11 mouse cellular contexts compared by ENCODE assay signal in the genomic region with DNA sequence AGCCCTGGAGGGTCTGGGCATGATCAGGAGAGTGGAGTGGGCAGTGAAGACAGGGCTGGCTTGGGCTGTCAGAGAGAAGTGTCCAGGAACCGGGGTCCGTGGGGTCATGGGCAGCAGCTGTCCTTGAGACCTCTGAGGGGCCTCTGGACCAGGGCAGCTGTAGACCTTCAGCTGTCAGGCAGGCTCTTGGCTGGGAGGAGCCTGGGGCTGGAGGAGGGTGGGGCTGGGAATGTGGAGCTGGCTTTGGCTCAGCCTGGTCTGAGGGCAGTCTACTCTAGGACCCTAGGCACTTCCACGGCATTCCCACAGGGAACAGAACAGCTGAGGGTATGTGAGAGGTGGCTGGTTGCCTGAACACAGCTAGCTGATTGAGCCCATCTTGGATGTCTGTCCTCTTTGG. TPM values are rescaled to one million over a fixed set of nuclear protein-coding genes. Genes with fewer than 3 reads are reported as not detected.
A peak's percentile ranks its signal among the peaks of the same experiment; 100 is the strongest.
DNase-seq lines count a peak whose midpoint lies in the region; ATAC-seq and TF ChIP-seq lines count a peak whose summit lies in the region.
"Had no signal": no experiment of that assay in that cellular context is flagged by ENCODE, and none has a peak within 500 bp of the region (broad histone marks: within the 10 kb centered on the region; RNA-seq: fewer than 3 reads in every experiment).

No protein-coding gene starts in this region.

- peak; percentile 13 for DNase-seq in retina, embryonic 14.5 days (ENCODE audit: low spot score)
- DNase-seq in retina, postnatal 1 day, result no peak
- DNase-seq in urinary bladder, postnatal 36 days (ENCODE audit: low spot score in 2 of 2), result peak; percentile 58 to 65
- DNase-seq in cerebellum, adult 11 months, result no peak
- no peak for DNase-seq in forebrain, postnatal 0 days
- no peak for DNase-seq in frontal cortex, postnatal 14 days (ENCODE audit: low spot score in 2 of 2)

- H3K27ac ChIP-seq in heart, embryonic 12.5 days (ENCODE audit: poor library complexity, severe bottlenecking), result peak overlapping the region; percentile 72
- H3K27ac ChIP-seq in limb, embryonic 13.5 days, result peak overlapping the region; percentile 33; the same call in 1 of the 2 replicates
- H3K27ac ChIP-seq in forebrain, postnatal 0 days (ENCODE audit: low read depth, low read length), result no peak overlapping the region
- H3K27ac ChIP-seq: embryonic facial prominence, embryonic 12.5 days; left cerebral cortex, adult 2 months had no signal

- H3K4me2 ChIP-seq in heart, embryonic 12.5 days, result peak overlapping the region; percentile 43
- no peak overlapping the region for H3K4me2 ChIP-seq in limb, embryonic 13.5 days (replicated peaks)
- H3K4me2 ChIP-seq in forebrain, postnatal 0 days (ENCODE audit: low read depth), result no peak overlapping the region
- H3K4me2 ChIP-seq: embryonic facial prominence, embryonic 12.5 days had no signal

- peaks cover 3% of the 10 kb centered on the region for H3K36me3 ChIP-seq in heart, embryonic 12.5 days
- H3K36me3 ChIP-seq in limb, embryonic 13.5 days, result peaks cover 12% of the 10 kb centered on the region; the same call in 1 of the 2 replicates
- H3K36me3 ChIP-seq in forebrain, postnatal 0 days (ENCODE audit: insufficient read depth), result no peaks in the 10 kb centered on the region

- no peaks in the 10 kb centered on the region for H3K9me3 ChIP-seq in heart, embryonic 12.5 days (replicated peaks)
- no peaks in the 10 kb centered on the region for H3K9me3 ChIP-seq in limb, embryonic 13.5 days
- H3K9me3 ChIP-seq in forebrain, postnatal 0 days (ENCODE audit: low read length), result no peaks in the 10 kb centered on the region
- H3K9me3 ChIP-seq: embryonic facial prominence, embryonic 12.5 days had no signal

- 0% methylated on average over 3 of the region's 3 CpGs for WGBS in heart, embryonic 12.5 days
- WGBS in limb, embryonic 13.5 days, result 22% methylated on average over 3 of the region's 3 CpGs
- WGBS in forebrain, postnatal 0 days, result 79% methylated on average over 3 of the region's 3 CpGs

- H3K9ac ChIP-seq in heart, embryonic 12.5 days, result peak overlapping the region; percentile 55; the same call in 1 of the 2 replicates
- H3K9ac ChIP-seq in limb, embryonic 13.5 days, result no peak overlapping the region
- no peak overlapping the region for H3K9ac ChIP-seq in forebrain, postnatal 0 days
- H3K9ac ChIP-seq: embryonic facial prominence, embryonic 12.5 days had no signal

- no peaks in the 10 kb centered on the region for H3K27me3 ChIP-seq in heart, embryonic 12.5 days (replicated peaks)
- no peaks in the 10 kb centered on the region for H3K27me3 ChIP-seq in limb, embryonic 13.5 days
- no peaks in the 10 kb centered on the region for H3K27me3 ChIP-seq in forebrain, postnatal 0 days (ENCODE audit: insufficient read depth, low read length)
- H3K27me3 ChIP-seq: embryonic facial prominence, embryonic 12.5 days; Patski had no signal

- TF ChIP-seq CTCF in forebrain, postnatal 0 days (IDR thresholded peaks at IDR 0.05; ENCODE audit: low read depth), result no peak

- peaks cover 47% of the 10 kb centered on the region for H3K4me1 ChIP-seq in heart, embryonic 12.5 days (replicated peaks)
- peaks cover 17% of the 10 kb centered on the region for H3K4me1 ChIP-seq in limb, embryonic 13.5 days
- no peaks in the 10 kb centered on the region for H3K4me1 ChIP-seq in forebrain, postnatal 0 days (ENCODE audit: insufficient read depth)

- ATAC-seq in heart, embryonic 12.5 days (ENCODE audit: insufficient number of reproducible peaks, low FRiP score), result peak; percentile 83
- peak; percentile 61; the same call in 1 of the 2 replicates for ATAC-seq in limb, embryonic 13.5 days (ENCODE audit: low FRiP score, low read depth)
- ATAC-seq in forebrain, postnatal 0 days, result no peak
- ATAC-seq: Patski had no signal

- no peak overlapping the region for H3K4me3 ChIP-seq in heart, embryonic 12.5 days
- no peak overlapping the region for H3K4me3 ChIP-seq in limb, embryonic 13.5 days
- no peak overlapping the region for H3K4me3 ChIP-seq in forebrain, postnatal 0 days (ENCODE audit: low read depth, low read length)
- H3K4me3 ChIP-seq: embryonic facial prominence, embryonic 12.5 days; left cerebral cortex, adult 2 months had no signal

RNA-seq across cellular contexts. Expression of gene Cdc42ep2, which starts 10.7 kb away (rescaled TPM):
- 6.5 and 7.3 TPM in 2 replicates for polyA plus RNA-seq in heart, embryonic 12.5 days (2016; fragmentation: Nextera tagmentation; extraction: Ambion mirVana)
- polyA plus RNA-seq in limb, embryonic 13.5 days (2015; fragmentation: Nextera tagmentation; extraction: Ambion mirVana), result 4.7 and 5.3 TPM in 2 replicates
- total RNA-seq in forebrain, postnatal 0 days (2014; rRNA removed), result 13.3 and 18.4 TPM in 2 replicates
- polyA plus RNA-seq in forebrain, postnatal 0 days (2015; fragmentation: Nextera tagmentation; extraction: Ambion mirVana), result 13.5 and 15.6 TPM in 2 replicates

RNA-seq across cellular contexts. Expression of gene Dpf2, which starts 22.5 kb away (rescaled TPM):
- polyA plus RNA-seq in heart, embryonic 12.5 days (2016; fragmentation: Nextera tagmentation; extraction: Ambion mirVana), result 111 and 118 TPM in 2 replicates
- 174 and 185 TPM in 2 replicates for polyA plus RNA-seq in limb, embryonic 13.5 days (2015; fragmentation: Nextera tagmentation; extraction: Ambion mirVana)
- 52.8 and 64.5 TPM in 2 replicates for total RNA-seq in forebrain, postnatal 0 days (2014; rRNA removed)
- 56.8 and 60.1 TPM in 2 replicates for polyA plus RNA-seq in forebrain, postnatal 0 days (2015; fragmentation: Nextera tagmentation; extraction: Ambion mirVana)

RNA-seq across cellular contexts. Expression of gene Pola2, which starts 28.7 kb away (rescaled TPM):
- 49.3 and 51.1 TPM in 2 replicates for polyA plus RNA-seq in heart, embryonic 12.5 days (2016; fragmentation: Nextera tagmentation; extraction: Ambion mirVana)
- polyA plus RNA-seq in limb, embryonic 13.5 days (2015; fragmentation: Nextera tagmentation; extraction: Ambion mirVana), result 70.9 and 75.7 TPM in 2 replicates
- 12.4 and 18.1 TPM in 2 replicates for total RNA-seq in forebrain, postnatal 0 days (2014; rRNA removed)
- polyA plus RNA-seq in forebrain, postnatal 0 days (2015; fragmentation: Nextera tagmentation; extraction: Ambion mirVana), result 13.7 and 15.3 TPM in 2 replicates

RNA-seq across cellular contexts. Expression of gene Tigd3, which starts 41.3 kb away (rescaled TPM):
- 1.5 and 1.9 TPM in 2 replicates for polyA plus RNA-seq in heart, embryonic 12.5 days (2016; fragmentation: Nextera tagmentation; extraction: Ambion mirVana)
- 4.7 and 5.5 TPM in 2 replicates for polyA plus RNA-seq in limb, embryonic 13.5 days (2015; fragmentation: Nextera tagmentation; extraction: Ambion mirVana)
- total RNA-seq in forebrain, postnatal 0 days (2014; rRNA removed), result 9.9 and 14.2 TPM in 2 replicates
- 8.6 and 10.2 TPM in 2 replicates for polyA plus RNA-seq in forebrain, postnatal 0 days (2015; fragmentation: Nextera tagmentation; extraction: Ambion mirVana)

RNA-seq across cellular contexts. Expression of gene Slc22a20, which starts 50.7 kb away (rescaled TPM):
- not detected in 2 replicates for polyA plus RNA-seq in heart, embryonic 12.5 days (2016; fragmentation: Nextera tagmentation; extraction: Ambion mirVana)
- polyA plus RNA-seq in limb, embryonic 13.5 days (2015; fragmentation: Nextera tagmentation; extraction: Ambion mirVana), result not detected in 2 replicates
- total RNA-seq in forebrain, postnatal 0 days (2014; rRNA removed), result not detected in 2 replicates
- not detected in 2 replicates for polyA plus RNA-seq in forebrain, postnatal 0 days (2015; fragmentation: Nextera tagmentation; extraction: Ambion mirVana)
- total RNA-seq: left cerebral cortex, adult 2 months had no signal
- polyA plus RNA-seq: embryonic facial prominence, embryonic 12.5 days; Patski had no signal

Comparison
In these comparisons a context has a peak if more than half of its experiments do, and no peak if none do; other contexts are left out.
1. DNase-seq: peak in retina, embryonic 14.5 days (single experiment) and urinary bladder, postnatal 36 days (2 of 2); none in retina, postnatal 1 day (single experiment), cerebellum, adult 11 months (single experiment), forebrain, postnatal 0 days (single experiment) and frontal cortex, postnatal 14 days (0 of 2).